Mouse (Mus musculus): ENCODE measurements around the gene Smg6. TPM values are rescaled to one million over a fixed set of nuclear protein-coding genes. Genes with fewer than 3 reads are reported as not detected.

Smg6 gene
- polyA plus RNA-seq, 1 experiment = 26.4 TPM

- 75% methylated on average over 6 of the region's 6 CpGs for WGBS
- Histone ChIP-seq H3K4me3 (replicated peaks; ENCODE audit: control insufficient read depth, low read depth, low read length) (no peak overlapping the region), H3K4me1 (ENCODE audit: control insufficient read depth, insufficient read depth, low read length) (peaks cover 7% of the 10 kb centered on the region; the same call in 1 of the 2 replicates), H3K27ac (ENCODE audit: control insufficient read depth, insufficient read depth, low read depth, low read length, poor library complexity) (no peak overlapping the region)
- TF ChIP-seq POLR2A (IDR thresholded peaks at IDR 0.05; ENCODE audit: borderline replicate concordance, control insufficient read depth, low read depth, low read length) (no peak), CTCF (IDR thresholded peaks at IDR 0.05; ENCODE audit: control insufficient read depth, insufficient read depth, low read length) (no peak)
These were observed 230.4 kb downstream of the Smg6 start for GRCm38 (mm10) chr11:75155985-75156384.

GRCm38 (mm10) chr11:75156416-75156815 is 230.8 kb downstream of the Smg6 start:
- Histone ChIP-seq H3K27ac (ENCODE audit: control insufficient read depth, insufficient read depth, low read depth, low read length, poor library complexity) (no peak overlapping the region), H3K4me1 (ENCODE audit: control insufficient read depth, insufficient read depth, low read length) (peaks cover 7% of the 10 kb centered on the region; the same call in 1 of the 2 replicates), H3K4me3 (replicated peaks; ENCODE audit: control insufficient read depth, low read depth, low read length) (no peak overlapping the region)
- TF ChIP-seq POLR2A (IDR thresholded peaks at IDR 0.05; ENCODE audit: borderline replicate concordance, control insufficient read depth, low read depth, low read length) (no peak), CTCF (IDR thresholded peaks at IDR 0.05; ENCODE audit: control insufficient read depth, insufficient read depth, low read length) (no peak)
- WGBS = 84% methylated on average over 5 of the region's 5 CpGs

- 59% methylated on average over 4 of the region's 4 CpGs for WGBS
- no peak overlapping the region for H3K4me3 ChIP-seq (replicated peaks; ENCODE audit: control insufficient read depth, low read depth, low read length)
- no peak for TF ChIP-seq POLR2A (IDR thresholded peaks at IDR 0.05; ENCODE audit: borderline replicate concordance, control insufficient read depth, low read depth, low read length)
- TF ChIP-seq CTCF (IDR thresholded peaks at IDR 0.05; ENCODE audit: control insufficient read depth, insufficient read depth, low read length) = no peak
- H3K27ac ChIP-seq (ENCODE audit: control insufficient read depth, insufficient read depth, low read depth, low read length, poor library complexity) = no peak overlapping the region
- H3K4me1 ChIP-seq (ENCODE audit: control insufficient read depth, insufficient read depth, low read length) = peaks cover 7% of the 10 kb centered on the region; the same call in 1 of the 2 replicates
These were observed 231.4 kb downstream of the Smg6 start for GRCm38 (mm10) chr11:75157037-75157436.

DNA sequence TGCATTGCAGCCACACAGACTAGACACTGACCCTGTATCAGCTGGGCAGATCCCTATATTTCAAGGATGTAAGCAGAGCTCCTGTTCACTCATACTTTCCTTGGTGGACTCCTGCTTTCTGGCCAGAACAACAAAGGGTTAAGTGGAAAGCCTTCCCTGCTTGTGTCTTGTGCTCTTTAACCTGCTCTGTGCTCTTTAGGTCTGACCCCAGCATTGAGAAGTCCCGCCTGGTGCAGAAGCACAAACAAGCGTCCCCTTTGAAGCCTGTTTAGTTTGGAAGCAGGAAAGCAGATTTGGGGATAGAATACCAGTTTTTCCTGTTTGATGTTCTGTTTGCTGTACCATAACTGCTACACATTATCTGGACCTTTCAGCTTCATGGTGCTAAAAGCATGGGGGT is 232.3 kb downstream of the Smg6 start:
- TF ChIP-seq POLR2A (IDR thresholded peaks at IDR 0.05; ENCODE audit: borderline replicate concordance, control insufficient read depth, low read depth, low read length) (no peak), CTCF (IDR thresholded peaks at IDR 0.05; ENCODE audit: control insufficient read depth, insufficient read depth, low read length) (no peak)
- no peak overlapping the region for H3K4me3 ChIP-seq (replicated peaks; ENCODE audit: control insufficient read depth, low read depth, low read length)
- H3K4me1 ChIP-seq (ENCODE audit: control insufficient read depth, insufficient read depth, low read length) = peaks cover 5% of the 10 kb centered on the region; the same call in 1 of the 2 replicates
- no peak overlapping the region for H3K27ac ChIP-seq (ENCODE audit: control insufficient read depth, insufficient read depth, low read depth, low read length, poor library complexity)
- 89% methylated on average over 2 of the region's 2 CpGs for WGBS

DNA sequence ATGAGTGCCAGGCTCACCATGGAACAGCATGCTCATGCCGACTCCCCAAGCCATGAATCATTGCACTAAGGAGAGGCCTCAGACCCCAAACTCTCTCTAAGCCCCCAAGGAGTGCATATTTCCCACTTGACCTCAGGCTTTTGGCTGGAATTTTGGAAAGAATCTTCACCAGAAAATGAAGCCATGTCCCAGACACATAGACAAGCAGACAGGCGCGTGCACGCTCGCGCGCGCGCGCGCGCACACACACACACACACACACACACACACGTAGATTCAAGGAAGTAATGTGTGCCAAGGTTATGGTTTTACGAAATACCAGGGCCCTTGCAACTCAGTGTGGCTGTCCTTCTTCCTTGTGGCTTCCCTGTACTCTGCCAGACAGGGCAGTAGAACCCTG is 232.8 kb downstream of the Smg6 start:
- no peak for TF ChIP-seq CTCF (IDR thresholded peaks at IDR 0.05; ENCODE audit: control insufficient read depth, insufficient read depth, low read length)
- no peak for TF ChIP-seq POLR2A (IDR thresholded peaks at IDR 0.05; ENCODE audit: borderline replicate concordance, control insufficient read depth, low read depth, low read length)

GRCm38 (mm10) chr11:75159564-75159963 is 233.9 kb downstream of the Smg6 start:
- Histone ChIP-seq H3K4me1 (ENCODE audit: control insufficient read depth, insufficient read depth, low read length) (peaks cover 3% of the 10 kb centered on the region), H3K4me3 (replicated peaks; ENCODE audit: control insufficient read depth, low read depth, low read length) (no peak overlapping the region)
- 55% methylated on average over 2 of the region's 2 CpGs for WGBS

More for the DNA sequence above, 232.8 kb downstream of the Smg6 start:
- no peak overlapping the region for H3K27ac ChIP-seq (ENCODE audit: control insufficient read depth, insufficient read depth, low read depth, low read length, poor library complexity)
- H3K4me1 ChIP-seq (ENCODE audit: control insufficient read depth, insufficient read depth, low read length) = peaks cover 5% of the 10 kb centered on the region
- WGBS = 60% methylated on average over 14 of the region's 14 CpGs
- no peak overlapping the region for H3K4me3 ChIP-seq (replicated peaks; ENCODE audit: control insufficient read depth, low read depth, low read length)

DNA sequence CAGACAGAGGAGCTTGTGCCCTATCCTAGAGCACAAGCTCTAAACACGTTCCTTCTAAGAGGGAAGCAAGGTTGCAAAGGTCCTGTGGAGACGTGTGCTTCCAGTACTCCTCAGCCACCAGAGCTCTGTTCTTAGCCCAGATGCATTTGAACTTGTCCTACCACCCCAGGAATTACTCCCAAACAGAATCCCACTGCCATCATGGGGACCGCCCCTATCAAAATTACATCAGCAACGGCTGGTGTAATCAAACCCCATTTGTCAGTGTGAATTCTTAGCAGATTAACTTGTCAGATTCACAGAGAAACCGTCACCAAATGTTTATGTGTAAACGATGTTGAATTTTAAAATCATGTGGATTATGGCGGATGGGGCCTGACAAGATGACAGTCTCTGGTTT is 235.3 kb downstream of the Smg6 start:
- Histone ChIP-seq H3K4me1 (ENCODE audit: control insufficient read depth, insufficient read depth, low read length) (peaks cover 6% of the 10 kb centered on the region), H3K27ac (ENCODE audit: control insufficient read depth, insufficient read depth, low read depth, low read length, poor library complexity) (no peak overlapping the region), H3K4me3 (replicated peaks; ENCODE audit: control insufficient read depth, low read depth, low read length) (no peak overlapping the region)
- 86% methylated on average over 7 of the region's 7 CpGs for WGBS
- no peak for TF ChIP-seq CTCF (IDR thresholded peaks at IDR 0.05; ENCODE audit: control insufficient read depth, insufficient read depth, low read length)
- no peak for TF ChIP-seq POLR2A (IDR thresholded peaks at IDR 0.05; ENCODE audit: borderline replicate concordance, control insufficient read depth, low read depth, low read length)

More at GRCm38 (mm10) chr11:75159564-75159963, 233.9 kb downstream of the Smg6 start:
- peak; percentile 66 for TF ChIP-seq CTCF (IDR thresholded peaks at IDR 0.05; ENCODE audit: control insufficient read depth, insufficient read depth, low read length)
- no peak for TF ChIP-seq POLR2A (IDR thresholded peaks at IDR 0.05; ENCODE audit: borderline replicate concordance, control insufficient read depth, low read depth, low read length)
- no peak overlapping the region for H3K27ac ChIP-seq (ENCODE audit: control insufficient read depth, insufficient read depth, low read depth, low read length, poor library complexity)

- TF ChIP-seq CTCF (IDR thresholded peaks at IDR 0.05; ENCODE audit: control insufficient read depth, insufficient read depth, low read length) (no peak), POLR2A (IDR thresholded peaks at IDR 0.05; ENCODE audit: borderline replicate concordance, control insufficient read depth, low read depth, low read length) (no peak)
- 86% methylated on average over 4 of the region's 4 CpGs for WGBS
- no peak overlapping the region for H3K27ac ChIP-seq (ENCODE audit: control insufficient read depth, insufficient read depth, low read depth, low read length, poor library complexity)
- H3K4me1 ChIP-seq (ENCODE audit: control insufficient read depth, insufficient read depth, low read length) = peaks cover 6% of the 10 kb centered on the region
- no peak overlapping the region for H3K4me3 ChIP-seq (replicated peaks; ENCODE audit: control insufficient read depth, low read depth, low read length)
These were observed 235.9 kb downstream of the Smg6 start for GRCm38 (mm10) chr11:75161417-75162008.
